Mouse (Mus musculus): ENCODE data around the gene St6galnac3.

Gene St6galnac3

GRCm38 (mm10) chr3:153472583-153473471 lies 252.1 kb downstream of the St6galnac3 start:
- no peak for DNase-seq (ENCODE audit: low read depth, low spot score)

GRCm38 (mm10) chr3:153463849-153464248 lies 261.1 kb downstream of the St6galnac3 start:
- DNase-seq (ENCODE audit: low read depth, low spot score), result no peak

- no peak for DNase-seq (ENCODE audit: low read depth, low spot score)
These were observed 264.8 kb downstream of the St6galnac3 start for GRCm38 (mm10) chr3:153460173-153460572.

- DNase-seq (ENCODE audit: low read depth, low spot score), result no peak
These were observed 266.4 kb downstream of the St6galnac3 start for GRCm38 (mm10) chr3:153458593-153458992.

GRCm38 (mm10) chr3:153457701-153458100 lies 267.3 kb downstream of the St6galnac3 start:
- no peak for DNase-seq (ENCODE audit: low read depth, low spot score)

- DNase-seq (ENCODE audit: low read depth, low spot score), result peak; percentile 3
These were observed 267.8 kb downstream of the St6galnac3 start for GRCm38 (mm10) chr3:153457203-153457602.

- DNase-seq (ENCODE audit: low read depth, low spot score), result no peak
These were observed 268.7 kb downstream of the St6galnac3 start for GRCm38 (mm10) chr3:153456227-153456626.

- no peak for DNase-seq (ENCODE audit: low read depth, low spot score)
These were observed 271.6 kb downstream of the St6galnac3 start for GRCm38 (mm10) chr3:153453127-153454049.

GRCm38 (mm10) chr3:153452299-153452996 lies 272.5 kb downstream of the St6galnac3 start:
- no peak for DNase-seq (ENCODE audit: low read depth, low spot score)

- no peak for DNase-seq (ENCODE audit: low read depth, low spot score)
These were observed 283.6 kb downstream of the St6galnac3 start for GRCm38 (mm10) chr3:153441329-153441728.

- no peak for DNase-seq (ENCODE audit: low read depth, low spot score)
These were observed 288.6 kb downstream of the St6galnac3 start for GRCm38 (mm10) chr3:153436076-153437021.

GRCm38 (mm10) chr3:153433010-153433409 lies 292.0 kb downstream of the St6galnac3 start:
- DNase-seq (ENCODE audit: low read depth, low spot score), result no peak

- no peak for DNase-seq (ENCODE audit: low read depth, low spot score)
These were observed 292.7 kb downstream of the St6galnac3 start for GRCm38 (mm10) chr3:153432053-153432816.

GRCm38 (mm10) chr3:153429840-153430239 lies 295.1 kb downstream of the St6galnac3 start:
- DNase-seq (ENCODE audit: low read depth, low spot score), result no peak

- no peak for DNase-seq (ENCODE audit: low read depth, low spot score)
These were observed 303.1 kb downstream of the St6galnac3 start for GRCm38 (mm10) chr3:153421918-153422290.

GRCm38 (mm10) chr3:153421060-153421917 lies 303.7 kb downstream of the St6galnac3 start:
- no peak for DNase-seq (ENCODE audit: low read depth, low spot score)

GRCm38 (mm10) chr3:153419331-153419730 lies 305.6 kb downstream of the St6galnac3 start:
- DNase-seq (ENCODE audit: low read depth, low spot score), result no peak

- DNase-seq (ENCODE audit: low read depth, low spot score), result no peak
These were observed 308.0 kb downstream of the St6galnac3 start for GRCm38 (mm10) chr3:153417001-153417400.

- no peak for DNase-seq (ENCODE audit: low read depth, low spot score)
These were observed 308.6 kb downstream of the St6galnac3 start for GRCm38 (mm10) chr3:153416383-153416782.

Measured in CD4-positive, CD25-positive, alpha-beta regulatory T cell, adult 2 months (primary cell).